Mouse (Mus musculus) layer of hippocampus, postnatal 36 days (tissue): ENCODE results near the gene Olfr979. TPM values are rescaled to one million over a fixed set of nuclear protein-coding genes. Genes with fewer than 3 reads are reported as not detected.
"Not testable (repeated sequence)": the region's sequence is repeated elsewhere in the genome, so short reads cannot be mapped to it uniquely, and the experiment has no call there.

Experiments used
- DNase-seq, 2 experiments: peaks; one replicate each; pipeline ENCODE4 v3.0.0; 2022
- total RNA-seq, 2 experiments: library from RNA; stranded (reverse); gene quantifications; 2 replicates each; pipeline ENCODE4 v1.2.3; 2021

Olfr979 gene
- total RNA-seq: not detected

DNA sequence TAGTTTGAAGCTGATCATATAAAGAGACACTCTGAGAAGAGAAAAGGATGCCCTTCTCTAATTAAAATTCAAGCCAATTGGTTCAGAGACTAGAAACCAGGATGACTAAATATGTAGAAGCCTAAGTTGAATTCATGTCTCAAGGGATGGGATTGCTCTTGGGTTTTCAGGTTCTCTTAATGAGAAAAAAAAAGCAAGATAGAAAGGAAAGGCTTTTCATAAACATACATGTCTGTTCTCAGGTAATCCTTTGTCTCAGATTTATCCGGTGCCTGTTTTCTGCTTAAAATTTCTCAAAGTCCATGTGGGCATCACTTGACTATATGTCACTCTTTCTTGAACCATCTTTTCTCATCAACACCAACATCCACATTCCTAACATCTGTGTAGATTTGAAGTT lies at the start of gene Olfr979:
Olfr979 (minus strand) TSS at position 101 of the 400 bp plus-strand sequence.
- DNase-seq: no peak

DNA sequence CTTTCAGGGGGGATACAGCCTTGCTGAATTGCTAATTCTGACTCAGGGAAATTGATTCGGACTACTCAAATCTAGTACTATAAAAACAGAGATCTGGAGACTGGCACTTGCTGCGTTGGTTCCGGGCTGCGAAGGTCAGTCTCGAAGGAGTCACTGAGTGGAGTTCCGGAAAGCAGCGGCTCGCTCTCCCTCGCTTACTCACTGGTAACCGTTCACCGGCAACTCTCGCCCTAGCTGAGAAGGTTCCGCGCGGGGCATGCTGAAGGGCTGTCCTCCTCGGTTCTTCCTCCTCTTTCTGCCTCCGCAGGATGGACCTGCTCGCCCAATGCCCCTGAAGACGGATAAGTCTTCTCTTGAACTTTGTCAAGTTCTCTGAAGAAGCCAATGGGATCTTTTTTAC lies 46.9 kb upstream of the Olfr979 start:
- no peak for DNase-seq

DNA sequence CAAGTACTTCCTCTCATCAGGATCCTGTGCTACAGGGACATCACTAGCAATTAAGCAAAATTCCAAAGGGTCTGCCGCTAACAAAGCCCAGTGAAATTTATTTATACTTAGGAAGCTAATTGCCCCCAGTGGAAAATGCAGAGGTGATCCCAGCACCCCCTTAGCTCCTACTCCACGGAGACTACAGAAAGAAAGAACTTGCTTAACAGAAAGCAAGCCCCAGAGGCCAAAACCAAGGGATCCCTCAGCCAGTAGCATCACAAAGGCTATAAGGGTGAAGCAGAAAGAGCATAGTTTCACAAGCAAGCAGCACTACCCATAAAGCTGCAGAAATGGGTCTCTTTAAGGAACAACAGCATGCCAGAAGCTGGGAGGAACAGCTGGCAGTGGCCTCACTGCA lies 17.9 kb upstream of the Olfr979 start, which contains the start of gene Olfr981:
Olfr981 (plus strand) TSS at position 301 of the 400 bp plus-strand sequence.
- DNase-seq: no peak

DNA sequence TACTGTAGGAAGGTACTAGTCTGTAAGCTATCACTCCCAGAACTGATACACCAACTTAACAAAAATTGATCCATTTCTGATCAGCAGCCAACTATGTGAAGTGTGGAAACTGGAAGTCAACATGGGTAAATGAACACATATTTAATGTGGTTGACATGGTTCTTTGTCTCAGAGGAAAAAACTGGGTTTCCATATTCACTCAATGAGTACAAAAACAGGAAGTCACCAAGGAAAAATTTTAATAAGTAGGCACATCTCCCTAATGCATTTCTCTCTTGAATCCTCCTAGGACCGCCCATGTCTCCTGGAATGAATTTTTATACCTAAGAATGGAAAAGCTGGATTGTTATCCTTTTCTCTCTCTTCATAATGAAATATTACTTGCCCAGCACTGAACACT lies 6.2 kb upstream of the Olfr979 start, which contains the start of gene Olfr980:
Olfr980 (minus strand) TSS at position 101 of the 400 bp plus-strand sequence.
- DNase-seq: no peak

DNA sequence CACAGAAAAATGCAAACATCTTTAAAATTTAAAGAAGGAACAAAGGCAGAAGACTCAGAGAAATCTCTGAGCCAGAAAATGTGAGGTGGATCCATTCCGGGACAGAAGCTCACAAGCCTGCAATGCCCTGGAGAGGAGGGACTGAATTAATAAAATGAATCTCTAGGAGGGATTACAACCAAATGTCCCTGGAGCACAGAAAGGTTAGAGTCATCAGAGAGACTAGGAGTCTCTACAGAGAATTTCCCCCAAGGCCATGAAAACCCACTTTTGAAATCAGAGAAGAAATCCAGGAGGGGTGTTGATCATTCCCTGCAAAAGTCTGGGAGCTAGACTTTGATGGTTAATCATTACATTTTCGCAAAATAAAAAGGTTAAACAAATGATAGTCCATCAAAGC lies 11.5 kb downstream of the Olfr979 start, which contains the start of gene Olfr978:
Olfr978 (plus strand) TSS at position 301 of the 400 bp plus-strand sequence.
- DNase-seq: no peak

DNA sequence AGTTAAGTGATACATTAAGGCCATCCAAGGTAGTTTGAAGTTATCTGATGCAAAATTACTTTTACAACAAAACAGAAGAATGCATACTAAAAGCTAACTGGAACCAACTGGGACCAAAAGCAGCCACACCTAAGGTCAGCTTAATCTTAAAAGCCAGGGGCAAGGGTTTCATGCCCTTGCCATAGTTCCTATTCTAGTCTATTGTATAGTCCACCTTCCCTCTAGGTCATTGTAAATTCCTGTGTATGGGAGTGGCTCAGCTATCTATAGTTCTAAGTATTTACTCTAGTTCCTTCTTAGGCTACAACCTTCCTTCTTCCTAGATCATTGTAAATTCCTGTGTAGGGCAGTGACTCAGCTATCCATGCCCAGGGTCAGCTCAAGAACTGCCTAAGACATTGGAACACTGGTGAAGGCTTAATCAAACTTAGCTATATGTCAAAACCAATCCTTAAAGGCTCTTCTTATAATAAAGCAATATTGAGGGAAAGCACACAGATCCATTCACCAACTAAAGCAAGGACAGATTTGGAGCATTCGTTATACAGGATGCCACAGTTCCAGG lies 26.6 kb downstream of the Olfr979 start:
- not testable (repeated sequence) for DNase-seq

DNA sequence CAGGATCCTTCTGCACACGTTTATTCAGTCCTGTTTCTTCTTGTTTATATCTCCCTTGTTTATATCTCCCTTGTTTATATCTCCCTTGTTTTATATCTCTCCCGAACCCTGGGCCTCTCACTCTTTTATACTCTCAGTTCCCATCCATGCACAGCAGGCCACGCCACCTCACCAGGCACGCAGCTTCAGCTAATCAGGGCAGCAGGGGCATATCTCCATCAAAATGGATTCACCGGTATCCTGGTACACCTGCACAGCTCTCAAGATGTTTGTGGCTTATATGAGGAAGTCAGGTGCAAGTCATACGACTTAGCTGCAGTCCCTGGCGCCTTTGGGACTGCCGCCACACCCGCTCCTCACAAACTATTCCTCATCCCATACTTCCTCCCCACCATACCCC lies 42.2 kb downstream of the Olfr979 start, which contains the start of gene Olfr976:
Olfr976 (minus strand) TSS at position 101 of the 400 bp plus-strand sequence.
- not testable (repeated sequence) for DNase-seq

DNA sequence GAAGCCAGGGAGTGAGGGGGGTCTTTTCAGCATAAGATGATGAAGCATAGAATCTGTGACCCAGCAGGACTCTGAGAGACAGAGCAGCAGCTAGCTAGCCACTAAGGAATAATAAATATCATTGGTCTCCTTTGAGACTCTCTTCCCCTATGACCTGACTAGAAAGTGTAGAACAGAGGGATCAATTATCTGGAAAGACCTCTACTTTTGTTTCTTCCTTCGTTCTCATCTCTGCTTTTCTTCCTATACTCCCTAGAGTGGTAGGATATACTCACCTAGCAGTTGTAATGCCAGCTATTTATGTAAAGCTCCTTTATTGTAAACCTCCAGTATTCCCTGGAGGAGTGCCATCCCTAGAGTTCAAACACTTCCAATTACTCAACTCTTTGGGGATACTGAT lies 51.3 kb downstream of the Olfr979 start, which contains the start of gene Olfr975:
Olfr975 (minus strand) TSS at position 101 of the 400 bp plus-strand sequence.
- no peak for DNase-seq

Other genes with a start within 250 kb of the Olfr979 start
- gene Olfr968, start 220.2 kb downstream of the Olfr979 start, total RNA-seq: not detected
- gene Olfr969, start 212.5 kb downstream of the Olfr979 start, total RNA-seq: not detected
- gene Olfr970, start 194.6 kb downstream of the Olfr979 start, total RNA-seq: not detected
- gene Olfr971, start 166.6 kb downstream of the Olfr979 start, total RNA-seq: not detected
- gene Olfr972, start 137.0 kb downstream of the Olfr979 start, total RNA-seq: not detected
- gene Olfr229, start 96.1 kb downstream of the Olfr979 start, total RNA-seq: not detected
- not detected for gene Olfr974, start 66.0 kb downstream of the Olfr979 start, total RNA-seq
- gene Olfr975, start 51.4 kb downstream of the Olfr979 start, total RNA-seq: not detected
- gene Olfr976, start 42.3 kb downstream of the Olfr979 start, total RNA-seq: not detected
- not detected for gene Olfr978, start 11.4 kb downstream of the Olfr979 start, total RNA-seq
- gene Olfr980, start 6.1 kb upstream of the Olfr979 start, total RNA-seq: not detected
- gene Olfr981, start 18.0 kb upstream of the Olfr979 start, total RNA-seq: not detected
- not detected for gene Olfr982, start 70.4 kb upstream of the Olfr979 start, total RNA-seq
- not detected for gene Olfr983, start 90.1 kb upstream of the Olfr979 start, total RNA-seq
- gene Olfr984, start 110.7 kb upstream of the Olfr979 start, total RNA-seq: not detected
- not detected for gene Olfr985, start 126.7 kb upstream of the Olfr979 start, total RNA-seq
- not detected for gene Tmem225, start 144.7 kb upstream of the Olfr979 start, total RNA-seq
- gene Olfr986, start 177.5 kb upstream of the Olfr979 start, total RNA-seq: not detected
- gene Zfp202, start 188.9 kb upstream of the Olfr979 start, total RNA-seq: 1 to 10 TPM; 3.7 to 4.2 TPM